Mouse (Mus musculus) small intestine, adult 2 months (tissue): ENCODE results near the gene Usp50. TPM values are rescaled to one million over a fixed set of nuclear protein-coding genes. Genes with fewer than 3 reads are reported as not detected.

ENCODE experiments used
- H3K27ac ChIP-seq: fragments of 200-500 bp; 2 replicates; pipeline ENCODE4 v1.5.1; 2012; ENCODE audit warnings: low read depth, low read length, control low read depth, inconsistent platforms; ENCODE audit not compliant: insufficient read depth
- H3K27me3 ChIP-seq: fragments of 200-500 bp; 2 replicates; pipeline ENCODE4 v1.6.1; 2012; ENCODE audit warnings: mild to moderate bottlenecking, moderate library complexity, low read length, inconsistent platforms; ENCODE audit not compliant: control insufficient read depth, insufficient read depth
- H3K36me3 ChIP-seq: fragments of 200-500 bp; 2 replicates; pipeline ENCODE4 v1.6.1; 2012; ENCODE audit warnings: mild to moderate bottlenecking, low read length, control low read depth, inconsistent platforms; ENCODE audit not compliant: control insufficient read depth, insufficient read depth
- H3K4me1 ChIP-seq: fragments of 200-500 bp; 2 replicates; pipeline ENCODE4 v1.6.1; 2012; ENCODE audit warnings: low read length, inconsistent platforms, mixed read lengths; ENCODE audit not compliant: control insufficient read depth, insufficient read depth, insufficient read length
- H3K4me3 ChIP-seq: fragments of 200-500 bp; 2 replicates; pipeline ENCODE4 v1.5.1; 2012; ENCODE audit warnings: low read depth, mild to moderate bottlenecking, control low read depth, inconsistent platforms, low read length, moderate library complexity
- CTCF ChIP-seq: fragments of 200-500 bp; IDR thresholded peaks from 2 replicates; pipeline ENCODE4 v1.5.1; 2012; ENCODE audit warnings: low read depth, mild to moderate bottlenecking, control low read depth, inconsistent platforms, low read length, moderate library complexity, mixed read lengths; ENCODE audit not compliant: insufficient replicate concordance, insufficient read length; ENCODE audit errors: extremely low read depth
- POLR2A ChIP-seq: fragments of 200-500 bp; IDR thresholded peaks from 2 replicates; pipeline ENCODE4 v1.6.1; 2012; ENCODE audit warnings: low read depth, mild to moderate bottlenecking, control low read depth, inconsistent platforms, low read length, moderate library complexity
- WGBS: fragments of 180-500 bp; shearing (Covaris S2); methylation state at CpG from one replicate; pipeline ENCODE4 v1.1.7; 2018; 5-methylcytosine and 5-hydroxymethylcytosine counted together
- polyA plus RNA-seq: library from polyadenylated mRNA; depleted of rRNA; stranded (reverse); fragments of >200 nt; gene quantifications from 2 replicates; pipeline ENCODE4 v1.2.3, GENCODE M21; 2012

Usp50 gene
- polyA plus RNA-seq, 1 experiment, result 0.52 TPM

DNA sequence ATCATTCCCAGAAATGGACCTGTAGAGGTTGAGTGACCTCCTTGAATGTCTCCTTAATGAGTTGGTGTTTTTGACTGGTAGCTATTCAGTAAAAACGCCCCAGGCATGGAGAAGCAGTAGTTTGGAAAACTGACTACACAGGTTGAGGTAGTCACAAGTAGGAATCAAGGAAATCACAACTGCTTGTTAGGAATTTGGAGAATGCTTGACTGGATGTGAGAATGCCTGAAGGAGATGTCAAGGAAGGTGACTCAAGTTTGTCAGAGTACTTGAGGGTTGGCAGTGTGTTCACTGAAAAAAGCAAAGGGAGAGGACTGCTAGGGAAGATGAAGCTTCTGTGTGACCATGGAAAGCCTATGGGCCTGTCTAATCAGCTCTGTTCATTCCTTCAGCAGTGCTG is 105.9 kb downstream of the Usp50 start:
- Histone ChIP-seq H3K4me1 (no peaks in the 10 kb centered on the region; the same call in 1 of the 2 replicates), H3K36me3 (no peaks in the 10 kb centered on the region; the same call in 1 of the 2 replicates), H3K27ac (no peak overlapping the region), H3K27me3 (no peaks in the 10 kb centered on the region), H3K4me3 (no peak overlapping the region)
- WGBS, result 94% methylated on average over 1 of the region's 1 CpGs
- TF ChIP-seq POLR2A, result no peak
- no peak for TF ChIP-seq CTCF

DNA sequence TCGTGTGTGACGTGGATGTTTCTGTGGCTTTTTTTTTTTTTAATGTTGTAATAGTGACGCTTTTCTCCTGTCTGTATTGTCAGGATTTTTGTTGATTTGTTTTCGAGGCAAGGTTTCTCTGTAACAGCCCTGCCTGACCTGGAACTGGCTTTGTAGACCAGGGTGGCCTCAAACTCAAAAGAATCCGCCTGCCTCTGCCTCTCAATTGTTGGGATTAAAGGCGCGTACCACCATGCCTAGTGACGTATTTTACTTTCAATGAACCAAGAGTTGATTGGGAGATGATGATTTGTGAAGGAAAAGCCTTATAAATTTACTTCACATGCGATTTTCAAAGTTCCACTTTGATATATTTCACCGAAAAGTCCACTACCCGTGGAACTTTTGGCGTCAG is 107.2 kb downstream of the Usp50 start, which contains the start of gene Gabpb1:
Gabpb1 (minus strand) TSS at position 216 of the 394 bp plus-strand sequence.
- Histone ChIP-seq H3K4me1 (no peaks in the 10 kb centered on the region; the same call in 1 of the 2 replicates), H3K27me3 (no peaks in the 10 kb centered on the region), H3K4me3 (peak within 1 kb of the TSS; percentile 97), H3K27ac (peak within 1 kb of the TSS; percentile 97), H3K36me3 (no peaks in the 10 kb centered on the region)
- TF ChIP-seq CTCF (no peak), POLR2A (no peak)
- WGBS, result 15% methylated on average over 12 of the region's 12 CpGs

DNA sequence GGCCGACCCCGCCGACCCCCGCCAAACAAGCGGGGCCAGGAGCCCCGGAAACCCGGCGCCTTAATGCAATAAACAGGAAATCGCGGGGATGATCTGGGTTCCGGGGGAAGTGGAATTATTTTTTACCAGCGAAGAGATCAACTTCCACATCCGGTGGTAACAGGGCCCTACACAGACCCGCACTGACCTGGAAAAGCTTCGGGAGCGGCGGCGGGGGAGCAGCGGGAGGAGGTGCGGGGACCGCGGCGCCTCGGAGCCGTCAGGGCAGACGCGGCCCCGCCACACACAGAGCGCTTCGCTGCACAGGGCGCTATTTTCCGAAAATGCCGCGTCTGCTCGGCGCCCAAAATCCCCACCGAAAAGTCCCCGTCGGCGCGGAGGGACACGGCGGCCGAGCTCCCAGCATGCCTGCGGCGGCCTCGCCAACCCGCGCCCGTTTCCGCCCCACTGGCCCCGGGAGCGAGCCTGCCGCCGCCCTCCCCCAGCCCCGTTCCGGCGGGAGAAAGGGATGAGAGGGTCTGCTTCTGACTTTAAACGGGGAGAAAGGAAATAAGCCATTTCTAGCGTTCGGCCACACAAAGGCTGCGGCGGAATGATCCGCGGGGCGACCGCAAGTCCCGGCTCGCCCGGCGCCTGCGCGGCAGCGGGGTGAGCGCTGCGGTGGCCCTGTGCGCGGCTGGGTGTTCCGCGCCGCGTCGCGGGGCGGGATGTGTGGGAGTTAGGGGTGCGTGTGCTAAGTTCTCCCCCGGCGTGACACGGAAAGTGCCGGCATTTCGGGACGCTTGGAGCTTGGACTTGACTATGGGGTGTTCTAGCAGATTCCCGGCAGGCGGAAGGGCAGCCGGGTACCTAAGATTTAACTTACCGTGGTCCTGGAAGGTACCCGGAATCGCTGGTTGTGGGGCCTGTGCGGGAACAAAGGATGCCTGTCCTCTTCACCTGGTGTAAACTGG is 107.8 kb downstream of the Usp50 start:
- no peaks in the 10 kb centered on the region; the same call in 1 of the 2 replicates for H3K4me1 ChIP-seq
- peak overlapping the region; percentile 97 for H3K4me3 ChIP-seq
- peak; percentile 10; the same call in 1 of the 2 replicates for TF ChIP-seq CTCF
- TF ChIP-seq POLR2A, result peak; percentile 83
- no peaks in the 10 kb centered on the region for H3K27me3 ChIP-seq
- WGBS, result under 1% methylated on average over 99 of the region's 99 CpGs
- H3K27ac ChIP-seq, result peak overlapping the region; percentile 97
- no peaks in the 10 kb centered on the region for H3K36me3 ChIP-seq

DNA sequence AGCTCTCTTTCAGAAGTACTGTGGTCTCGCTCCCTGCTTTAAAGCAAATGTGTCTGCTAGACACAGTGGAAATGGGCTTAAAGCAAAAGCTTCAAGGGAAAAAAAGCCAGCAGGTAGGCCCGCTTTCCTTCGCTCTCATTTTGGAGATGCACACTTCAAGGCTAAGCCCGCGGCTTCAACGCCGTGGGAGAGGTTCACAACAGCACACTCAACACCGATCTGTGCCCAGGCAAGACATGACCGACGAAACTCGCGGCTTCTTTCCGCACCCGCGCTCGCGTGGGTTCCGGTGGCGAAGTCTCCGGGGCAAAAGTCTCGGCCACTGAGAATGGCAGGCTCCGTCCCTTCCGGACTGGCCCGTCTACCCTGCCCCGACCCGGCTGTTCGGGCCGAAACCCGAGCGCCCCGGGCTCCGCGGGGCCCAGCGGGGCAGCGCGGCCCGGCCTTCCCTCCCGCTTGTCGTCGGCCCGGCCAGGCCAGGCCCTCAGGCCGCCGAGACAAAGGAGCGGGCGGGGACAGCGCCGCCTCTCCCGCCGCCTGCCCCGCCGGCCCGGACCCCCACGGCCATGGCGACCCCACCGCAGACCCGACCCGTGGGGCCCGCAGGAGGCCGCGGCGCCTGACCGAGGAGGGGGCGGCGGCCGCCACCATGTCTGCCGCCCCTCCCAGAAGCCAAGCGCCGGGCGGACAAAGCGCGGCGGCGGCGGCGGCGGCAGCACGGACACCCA is 108.7 kb downstream of the Usp50 start:
- Histone ChIP-seq H3K4me3 (peak overlapping the region; percentile 97), H3K4me1 (no peaks in the 10 kb centered on the region; the same call in 1 of the 2 replicates), H3K27me3 (no peaks in the 10 kb centered on the region), H3K27ac (peak overlapping the region; percentile 97), H3K36me3 (no peaks in the 10 kb centered on the region)
- under 1% methylated on average over 76 of the region's 77 CpGs for WGBS
- TF ChIP-seq CTCF (no peak), POLR2A (peak; percentile 41; the same call in 1 of the 2 replicates)

DNA sequence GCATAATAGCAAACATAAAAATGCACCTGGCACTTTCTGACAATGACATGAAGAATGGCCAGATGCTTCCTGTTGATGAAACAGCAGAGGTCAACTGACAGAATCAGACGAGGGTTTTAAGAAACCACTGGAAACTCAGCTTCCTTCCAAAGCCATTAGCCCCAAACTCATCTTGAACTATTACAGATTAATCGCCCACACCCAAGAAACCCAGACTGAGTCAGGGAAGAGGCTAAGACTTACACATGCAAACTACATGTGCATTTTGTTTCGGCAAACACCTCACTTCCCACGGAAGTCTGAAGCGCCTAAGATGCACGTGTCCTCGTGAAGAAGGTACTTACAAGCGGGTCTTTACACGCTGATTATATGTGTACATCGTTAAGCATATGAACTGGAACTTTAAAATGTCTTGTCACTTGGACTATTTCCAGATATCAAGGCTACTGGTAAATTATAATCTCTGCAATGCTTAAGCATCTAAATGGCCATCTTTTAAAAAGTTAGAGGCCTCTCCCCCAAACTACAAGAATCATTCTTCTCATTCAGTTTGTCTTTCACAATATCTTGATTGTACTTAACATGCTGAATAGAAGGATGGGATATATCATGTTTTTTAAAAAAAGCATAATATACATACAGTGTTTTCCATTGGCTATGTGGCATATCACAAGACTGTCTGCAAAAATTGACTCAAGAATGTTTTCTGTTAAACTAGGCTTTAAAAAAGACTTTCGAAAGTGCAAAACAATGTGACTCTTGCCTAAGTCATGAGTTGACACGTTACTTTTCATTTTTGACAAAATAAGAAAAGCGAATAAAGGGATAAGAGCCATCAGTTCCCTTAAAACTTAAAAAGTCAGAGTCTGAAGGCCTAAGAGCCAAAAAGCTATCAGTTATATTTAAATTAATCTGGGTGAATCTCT is 109.7 kb downstream of the Usp50 start:
- H3K36me3 ChIP-seq, result no peaks in the 10 kb centered on the region
- no peaks in the 10 kb centered on the region for H3K27me3 ChIP-seq
- TF ChIP-seq CTCF, result no peak
- no peak for TF ChIP-seq POLR2A
- H3K4me3 ChIP-seq, result peak overlapping the region; percentile 20; the same call in 1 of the 2 replicates
- 19% methylated on average over 13 of the region's 13 CpGs for WGBS
- H3K27ac ChIP-seq, result peak overlapping the region; percentile 97; the same call in 1 of the 2 replicates
- H3K4me1 ChIP-seq, result peaks cover 2% of the 10 kb centered on the region; the same call in 1 of the 2 replicates

DNA sequence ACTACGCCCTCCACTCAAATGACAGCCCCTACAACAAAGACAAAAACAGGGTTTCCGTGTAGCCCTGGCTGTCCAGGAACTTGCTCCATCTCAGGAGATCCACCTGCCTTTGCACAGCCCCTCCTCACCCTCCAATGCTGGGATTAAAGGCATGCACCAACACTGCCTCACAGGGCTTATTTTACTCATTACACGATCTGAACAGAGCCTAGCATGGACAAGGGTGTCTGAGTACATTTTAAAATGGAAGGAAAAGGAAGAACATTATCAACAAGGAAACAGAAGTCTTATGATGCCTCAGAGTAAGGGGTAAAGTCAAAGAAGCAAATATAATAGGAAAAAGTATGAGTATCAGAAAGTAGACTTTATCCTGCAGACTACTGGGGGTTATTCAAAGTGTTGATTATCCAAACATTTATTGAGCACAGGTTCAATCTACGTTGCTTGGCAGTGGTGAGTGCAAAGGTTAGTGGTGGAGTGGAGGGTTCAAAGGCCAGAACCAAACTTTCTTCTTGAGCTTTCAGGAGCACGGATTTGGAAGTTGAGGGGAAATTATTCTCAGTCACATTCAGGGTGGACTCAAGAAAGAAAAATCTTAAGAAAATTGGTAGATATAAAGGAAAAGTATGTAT is 114.5 kb downstream of the Usp50 start:
- Histone ChIP-seq H3K27ac (peak overlapping the region; percentile 98), H3K4me1 (peaks cover 10% of the 10 kb centered on the region; the same call in 1 of the 2 replicates), H3K27me3 (no peaks in the 10 kb centered on the region), H3K4me3 (peak overlapping the region; percentile 9; the same call in 1 of the 2 replicates), H3K36me3 (peaks cover 2% of the 10 kb centered on the region)
- TF ChIP-seq POLR2A (no peak), CTCF (no peak)
- WGBS, result 32% methylated on average over 5 of the region's 5 CpGs
